Mouse (Mus musculus): ENCODE data around the gene Tbc1d5.

The Tbc1d5 gene

GRCm38 (mm10) chr17:50775247-50775646 lies 403.9 kb downstream of the Tbc1d5 start:
- H3K36me3 ChIP-seq (ENCODE audit: control insufficient read depth, insufficient read depth, low read length, poor library complexity, severe bottlenecking) = 0 out of 2 replicates have a peak, but pooled peaks cover 2% of the 10 kb centered on the region
- H3K27me3 ChIP-seq (ENCODE audit: control insufficient read depth, insufficient read depth, low read length, poor library complexity, severe bottlenecking) = no peaks in the 10 kb centered on the region
- no peak for DNase-seq (ENCODE audit: low read depth, low spot score)

- Histone ChIP-seq H3K27me3 (ENCODE audit: control insufficient read depth, insufficient read depth, low read length, poor library complexity, severe bottlenecking) (no peaks in the 10 kb centered on the region), H3K36me3 (ENCODE audit: control insufficient read depth, insufficient read depth, low read length, poor library complexity, severe bottlenecking) (no peaks in the 10 kb centered on the region)
- DNase-seq (ENCODE audit: low read depth, low spot score) = no peak
These were observed 414.8 kb downstream of the Tbc1d5 start for GRCm38 (mm10) chr17:50764387-50764786.

DNA sequence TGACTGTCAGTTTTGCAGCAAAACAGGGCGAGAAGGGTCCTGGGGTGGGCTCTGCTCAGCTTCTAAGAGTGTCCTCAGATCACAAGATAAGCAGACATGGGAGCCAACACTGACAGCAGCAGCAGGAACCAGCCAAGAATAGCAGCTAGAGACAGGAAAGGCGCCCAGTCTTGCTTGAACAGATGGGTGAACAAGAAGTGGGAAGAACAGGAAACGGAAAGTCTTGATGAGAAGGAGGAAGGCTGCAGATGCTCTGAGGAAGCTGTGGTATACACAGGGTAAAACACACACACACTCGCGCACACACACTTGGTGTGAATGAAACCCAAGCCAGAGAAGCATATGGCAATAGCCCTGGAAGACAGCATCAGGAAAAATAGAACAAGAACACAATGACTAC lies 415.7 kb downstream of the Tbc1d5 start:
- Histone ChIP-seq H3K27me3 (ENCODE audit: control insufficient read depth, insufficient read depth, low read length, poor library complexity, severe bottlenecking) (no peaks in the 10 kb centered on the region), H3K36me3 (ENCODE audit: control insufficient read depth, insufficient read depth, low read length, poor library complexity, severe bottlenecking) (no peaks in the 10 kb centered on the region)
- DNase-seq (ENCODE audit: low read depth, low spot score) = peak; percentile 52

GRCm38 (mm10) chr17:50762231-50762630 lies 416.9 kb downstream of the Tbc1d5 start:
- Histone ChIP-seq H3K36me3 (ENCODE audit: control insufficient read depth, insufficient read depth, low read length, poor library complexity, severe bottlenecking) (no peaks in the 10 kb centered on the region), H3K27me3 (ENCODE audit: control insufficient read depth, insufficient read depth, low read length, poor library complexity, severe bottlenecking) (no peaks in the 10 kb centered on the region)
- DNase-seq (ENCODE audit: low read depth, low spot score) = no peak

DNA sequence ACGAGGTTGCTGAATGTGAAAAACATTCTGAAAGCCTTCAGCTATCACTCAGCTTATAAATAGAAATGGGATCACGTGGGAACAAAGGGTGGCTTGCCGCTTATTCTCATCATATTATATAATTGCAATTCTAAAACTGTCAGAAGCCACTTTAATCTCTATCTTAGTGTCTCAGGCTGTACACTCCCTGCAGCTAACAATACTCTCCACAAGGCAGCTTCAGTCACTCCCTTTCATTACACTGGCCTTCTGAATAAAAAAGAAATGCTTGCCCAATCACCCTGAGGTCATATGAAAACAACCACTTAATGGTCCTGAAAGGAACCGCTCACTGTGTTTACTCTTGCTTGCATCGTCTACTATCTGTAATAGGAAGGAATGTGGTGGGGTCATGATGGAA lies 418.1 kb downstream of the Tbc1d5 start:
- Histone ChIP-seq H3K36me3 (ENCODE audit: control insufficient read depth, insufficient read depth, low read length, poor library complexity, severe bottlenecking) (no peaks in the 10 kb centered on the region), H3K27me3 (ENCODE audit: control insufficient read depth, insufficient read depth, low read length, poor library complexity, severe bottlenecking) (no peaks in the 10 kb centered on the region)
- no peak for DNase-seq (ENCODE audit: low read depth, low spot score)

- Histone ChIP-seq H3K36me3 (ENCODE audit: control insufficient read depth, insufficient read depth, low read length, poor library complexity, severe bottlenecking) (0 out of 2 replicates have a peak, but pooled peaks cover 2% of the 10 kb centered on the region), H3K27me3 (ENCODE audit: control insufficient read depth, insufficient read depth, low read length, poor library complexity, severe bottlenecking) (no peaks in the 10 kb centered on the region)
- DNase-seq (ENCODE audit: low read depth, low spot score) = no peak
These were observed 425.6 kb downstream of the Tbc1d5 start for GRCm38 (mm10) chr17:50753356-50754138.

DNA sequence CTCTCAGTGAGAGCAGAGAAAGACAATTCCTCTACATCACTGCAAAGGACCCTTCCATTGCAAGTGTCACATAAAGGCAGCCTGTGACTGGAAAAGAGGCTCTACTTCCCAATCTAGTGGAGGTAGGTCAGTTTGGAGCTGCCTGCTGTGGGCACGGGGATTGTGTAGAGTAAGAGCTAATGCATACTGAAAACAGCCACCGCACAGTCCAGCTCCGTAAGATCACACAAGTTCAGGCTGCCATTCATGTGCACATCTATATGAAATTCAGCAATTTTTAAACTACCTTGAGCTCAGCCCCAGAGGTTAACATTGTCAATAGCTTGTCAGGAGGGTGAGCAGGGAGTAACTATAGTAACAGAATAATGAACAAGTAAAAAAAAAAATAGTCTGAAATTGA lies 426.4 kb downstream of the Tbc1d5 start:
- no peak for DNase-seq (ENCODE audit: low read depth, low spot score)
- H3K27me3 ChIP-seq (ENCODE audit: control insufficient read depth, insufficient read depth, low read length, poor library complexity, severe bottlenecking) = no peaks in the 10 kb centered on the region
- 0 out of 2 replicates have a peak, but pooled peaks cover 2% of the 10 kb centered on the region for H3K36me3 ChIP-seq (ENCODE audit: control insufficient read depth, insufficient read depth, low read length, poor library complexity, severe bottlenecking)

- H3K27me3 ChIP-seq (ENCODE audit: control insufficient read depth, insufficient read depth, low read length, poor library complexity, severe bottlenecking) = no peaks in the 10 kb centered on the region
- H3K36me3 ChIP-seq (ENCODE audit: control insufficient read depth, insufficient read depth, low read length, poor library complexity, severe bottlenecking) = 0 out of 2 replicates have a peak, but pooled peaks cover 2% of the 10 kb centered on the region
- no peak for DNase-seq (ENCODE audit: low read depth, low spot score)
These were observed 427.2 kb downstream of the Tbc1d5 start for GRCm38 (mm10) chr17:50751911-50752310.

DNA sequence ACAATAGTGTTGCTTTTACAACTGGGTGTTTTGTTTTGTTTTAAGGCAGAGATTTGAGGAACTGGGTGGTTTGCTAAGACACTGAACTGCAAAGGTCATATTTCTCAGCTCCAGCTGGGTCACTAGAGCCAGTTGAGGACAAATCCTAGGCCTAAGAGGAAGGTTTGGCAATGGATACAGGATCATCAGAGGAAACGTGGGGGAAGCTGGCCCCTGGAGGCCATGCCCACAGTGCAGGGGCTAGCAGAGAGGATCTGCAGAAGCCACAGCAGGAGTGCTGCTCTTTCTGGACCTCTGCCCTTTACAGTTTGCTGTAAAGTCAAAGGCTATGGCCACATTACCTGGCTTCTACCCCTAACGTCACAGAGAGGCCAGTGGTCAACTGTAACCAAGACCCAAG lies 428.3 kb downstream of the Tbc1d5 start:
- 0 out of 2 replicates have a peak, but pooled peaks cover 2% of the 10 kb centered on the region for H3K36me3 ChIP-seq (ENCODE audit: control insufficient read depth, insufficient read depth, low read length, poor library complexity, severe bottlenecking)
- no peaks in the 10 kb centered on the region for H3K27me3 ChIP-seq (ENCODE audit: control insufficient read depth, insufficient read depth, low read length, poor library complexity, severe bottlenecking)
- no peak for DNase-seq (ENCODE audit: low read depth, low spot score)

- H3K27me3 ChIP-seq (ENCODE audit: control insufficient read depth, insufficient read depth, low read length, poor library complexity, severe bottlenecking) = no peaks in the 10 kb centered on the region
These were observed 437.8 kb downstream of the Tbc1d5 start for GRCm38 (mm10) chr17:50741386-50741785.

DNA sequence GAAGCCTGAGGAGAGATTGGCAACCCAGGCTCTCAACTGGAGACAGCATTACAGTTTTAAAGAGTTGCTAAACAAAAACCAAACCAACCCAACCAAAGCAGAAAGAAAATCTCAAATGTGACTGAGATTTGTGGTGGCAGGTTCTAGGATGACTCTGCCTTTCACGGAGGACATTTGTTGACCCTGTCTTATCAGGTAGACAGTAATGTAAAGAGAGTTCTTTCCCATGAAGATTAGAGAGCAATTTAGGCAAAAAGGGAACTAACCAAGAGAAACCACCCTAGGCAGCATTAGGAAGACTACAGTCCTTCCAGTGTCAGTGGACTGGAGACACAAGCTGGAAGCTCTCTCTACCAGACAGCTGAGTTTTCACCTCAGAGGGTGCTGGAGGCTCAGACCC lies 438.3 kb downstream of the Tbc1d5 start:
- DNase-seq (ENCODE audit: low read depth, low spot score) = no peak
- H3K36me3 ChIP-seq (ENCODE audit: control insufficient read depth, insufficient read depth, low read length, poor library complexity, severe bottlenecking) = no peaks in the 10 kb centered on the region

More at GRCm38 (mm10) chr17:50741386-50741785, 437.8 kb downstream of the Tbc1d5 start:
- H3K36me3 ChIP-seq (ENCODE audit: control insufficient read depth, insufficient read depth, low read length, poor library complexity, severe bottlenecking) = no peaks in the 10 kb centered on the region
- DNase-seq (ENCODE audit: low read depth, low spot score) = no peak

GRCm38 (mm10) chr17:50738476-50738875 lies 440.7 kb downstream of the Tbc1d5 start:
- no peak for DNase-seq (ENCODE audit: low read depth, low spot score)
- no peaks in the 10 kb centered on the region for H3K36me3 ChIP-seq (ENCODE audit: control insufficient read depth, insufficient read depth, low read length, poor library complexity, severe bottlenecking)
- H3K27me3 ChIP-seq (ENCODE audit: control insufficient read depth, insufficient read depth, low read length, poor library complexity, severe bottlenecking) = no peaks in the 10 kb centered on the region

More for the DNA sequence above, 438.3 kb downstream of the Tbc1d5 start:
- H3K27me3 ChIP-seq (ENCODE audit: control insufficient read depth, insufficient read depth, low read length, poor library complexity, severe bottlenecking) = no peaks in the 10 kb centered on the region

DNA sequence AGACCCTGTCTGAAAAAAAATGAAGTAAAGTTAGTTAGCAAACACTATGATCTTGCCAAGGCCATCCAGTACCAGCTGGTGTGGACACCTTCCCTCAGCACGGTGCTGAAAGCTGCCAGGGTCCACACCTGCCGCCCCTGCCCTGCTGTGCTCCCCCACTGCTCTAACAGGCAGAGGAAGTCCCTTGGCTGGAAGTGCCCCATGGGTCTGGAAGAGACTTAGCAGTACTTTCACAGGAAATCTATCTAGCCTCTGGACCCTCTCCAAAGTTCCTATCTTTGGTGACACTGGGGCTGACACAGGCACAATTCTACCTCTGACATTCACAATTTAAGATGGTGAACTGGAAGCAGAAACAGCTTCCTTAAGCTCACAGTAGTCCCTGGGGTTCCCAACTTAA lies 442.1 kb downstream of the Tbc1d5 start:
- Histone ChIP-seq H3K27me3 (ENCODE audit: control insufficient read depth, insufficient read depth, low read length, poor library complexity, severe bottlenecking) (no peaks in the 10 kb centered on the region), H3K36me3 (ENCODE audit: control insufficient read depth, insufficient read depth, low read length, poor library complexity, severe bottlenecking) (no peaks in the 10 kb centered on the region)
- DNase-seq (ENCODE audit: low read depth, low spot score) = no peak

DNA sequence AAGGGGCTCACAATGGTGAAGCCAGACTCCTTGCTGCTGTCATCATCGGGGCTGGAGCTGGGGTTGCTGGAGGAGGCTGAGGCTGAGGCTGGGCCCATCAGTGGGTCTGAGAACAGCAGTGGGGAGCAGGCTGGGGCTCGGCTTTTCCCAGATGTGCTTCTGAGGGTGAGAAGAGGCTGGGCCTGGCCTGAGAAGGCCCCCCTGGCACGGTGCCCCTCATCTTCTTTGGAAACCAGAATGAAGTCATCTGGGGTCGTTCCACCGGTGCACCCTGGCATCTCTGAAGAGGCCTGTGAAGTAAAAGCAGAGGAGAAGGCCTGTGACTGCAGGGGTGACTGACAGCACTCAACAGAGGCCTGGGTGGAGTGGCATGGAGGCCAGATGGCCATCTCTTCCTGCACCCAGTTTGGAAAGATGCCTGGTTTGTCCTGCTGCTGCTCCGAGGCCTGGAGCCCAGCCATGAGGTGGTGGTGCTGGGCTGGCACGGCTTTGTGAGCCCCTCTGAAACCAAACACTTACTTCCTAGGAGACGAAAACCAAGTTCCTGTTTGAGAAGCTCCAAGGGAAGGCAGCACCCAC lies 443.1 kb downstream of the Tbc1d5 start:
- H3K27me3 ChIP-seq (ENCODE audit: control insufficient read depth, insufficient read depth, low read length, poor library complexity, severe bottlenecking) = no peaks in the 10 kb centered on the region
- no peaks in the 10 kb centered on the region for H3K36me3 ChIP-seq (ENCODE audit: control insufficient read depth, insufficient read depth, low read length, poor library complexity, severe bottlenecking)
- no peak for DNase-seq (ENCODE audit: low read depth, low spot score)

DNA sequence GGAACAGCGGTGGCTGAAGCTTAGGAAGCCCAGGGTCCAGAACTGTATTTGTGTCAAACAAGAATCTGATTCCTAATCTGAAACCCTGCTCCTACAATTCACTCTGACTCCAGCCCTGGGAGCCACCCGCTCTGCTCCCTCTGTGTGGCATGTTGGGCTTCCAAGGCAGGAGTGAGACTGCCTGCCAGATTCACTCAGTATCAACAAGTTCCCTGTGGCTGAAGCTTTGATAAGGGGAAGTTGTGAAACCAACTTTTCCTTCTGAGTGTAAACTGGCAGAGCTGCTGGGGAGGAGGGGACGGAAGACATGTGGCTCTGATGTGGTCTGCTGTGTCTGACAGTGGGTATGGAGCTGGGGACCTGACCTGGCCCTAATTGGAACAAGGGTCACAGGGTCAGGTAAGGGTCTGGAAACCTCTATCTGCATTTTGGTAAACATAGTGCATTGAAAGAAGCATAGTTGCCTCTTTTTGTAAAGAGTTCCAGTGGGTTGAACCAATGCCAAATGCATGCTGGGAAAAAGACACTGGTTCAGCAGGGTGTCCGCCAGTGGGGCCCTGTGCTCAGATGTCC lies 443.7 kb downstream of the Tbc1d5 start:
- no peak for DNase-seq (ENCODE audit: low read depth, low spot score)
- no peaks in the 10 kb centered on the region for H3K27me3 ChIP-seq (ENCODE audit: control insufficient read depth, insufficient read depth, low read length, poor library complexity, severe bottlenecking)

More for the DNA sequence above, 443.7 kb downstream of the Tbc1d5 start:
- no peaks in the 10 kb centered on the region for H3K36me3 ChIP-seq (ENCODE audit: control insufficient read depth, insufficient read depth, low read length, poor library complexity, severe bottlenecking)

Data from splenic B cell, adult 2 months (primary cell).